Mouse (Mus musculus) hindbrain, embryonic 14.5 days (tissue): ENCODE data around the gene Platr25. TPM values are rescaled to one million over a fixed set of nuclear protein-coding genes. Genes with fewer than 3 reads are reported as not detected.
A peak's percentile ranks its signal among the peaks of the same experiment; 100 is the strongest.
"Not testable (repeated sequence)": the region's sequence is repeated elsewhere in the genome, so short reads cannot be mapped to it uniquely, and the experiment has no call there.

Experiments used
- ATAC-seq: fragments of 200-750 bp; cut with Nextera tagmentation; 2 replicates; pipeline ENCODE4 v1.8.0; 2017; ENCODE audit warnings: moderate number of reproducible peaks, mild to moderate bottlenecking, moderate TSS enrichment, moderate library complexity; ENCODE audit not compliant: low FRiP score
- DNase-seq: peaks from one replicate; pipeline ENCODE4 v3.0.0-alpha.2; 2015; ENCODE audit warnings: low spot score
- H3K27ac ChIP-seq: fragments of 300-500 bp; sonication (generic); 2 replicates; pipeline ENCODE4 v1.5.1; 2014; ENCODE audit warnings: mild to moderate bottlenecking, moderate library complexity
- H3K27me3 ChIP-seq: fragments of 300-500 bp; sonication (generic); 2 replicates; pipeline ENCODE4 v1.6.1; 2014; ENCODE audit warnings: mild to moderate bottlenecking, low read length, mixed read lengths; ENCODE audit not compliant: control insufficient read depth, insufficient read depth
- H3K36me3 ChIP-seq: fragments of 300-500 bp; sonication (generic); replicated peaks from 2 replicates; pipeline ENCODE4 v1.6.1; 2014; ENCODE audit not compliant: control insufficient read depth, insufficient read depth
- H3K4me1 ChIP-seq: fragments of 300-500 bp; sonication (generic); replicated peaks from 2 replicates; pipeline ENCODE4 v1.6.1; 2014; ENCODE audit warnings: antibody characterized with exemption, low read length, mixed read lengths; ENCODE audit not compliant: control insufficient read depth, insufficient read depth
- H3K4me2 ChIP-seq: fragments of 300-500 bp; sonication (generic); replicated peaks from 2 replicates; pipeline ENCODE4 v1.6.1; 2014; ENCODE audit warnings: mild to moderate bottlenecking, moderate library complexity
- H3K4me3 ChIP-seq: fragments of 300-500 bp; sonication (generic); replicated peaks from 2 replicates; pipeline ENCODE4 v1.5.1; 2014; ENCODE audit warnings: mild to moderate bottlenecking, low read length
- H3K9ac ChIP-seq: fragments of 300-500 bp; sonication (generic); 2 replicates; pipeline ENCODE4 v1.6.1; 2014
- H3K9me3 ChIP-seq: fragments of 300-500 bp; sonication (generic); 2 replicates; pipeline ENCODE4 v1.6.1; 2016; ENCODE audit warnings: low read length; ENCODE audit not compliant: control insufficient read depth
- WGBS: fragments of 180-500 bp; shearing (Covaris S2); extraction: QIAGEN DNeasy Blood & Tissue Kit; methylation state at CpG from one replicate; pipeline ENCODE4 v1.1.7; 2014; 5-methylcytosine and 5-hydroxymethylcytosine counted together
- microRNA counts: library from miRNA; unstranded; fragments of <30 nt; microRNA quantifications from one replicate; lab custom pipeline; 2016
- microRNA-seq: library from miRNA; unstranded; fragments of <30 nt; microRNA quantifications from one replicate; pipeline ENCODE4, GENCODE M21; 2016
- polyA plus RNA-seq: library from polyadenylated mRNA; unstranded; fragments of >200 nt; fragmentation: Nextera tagmentation; extraction: Ambion mirVana; gene quantifications from 2 replicates; pipeline ENCODE4 v1.2.1, GENCODE M21; 2014

The Platr25 gene
- polyA plus RNA-seq, 1 experiment from 2014 or later: 36.9 TPM

DNA sequence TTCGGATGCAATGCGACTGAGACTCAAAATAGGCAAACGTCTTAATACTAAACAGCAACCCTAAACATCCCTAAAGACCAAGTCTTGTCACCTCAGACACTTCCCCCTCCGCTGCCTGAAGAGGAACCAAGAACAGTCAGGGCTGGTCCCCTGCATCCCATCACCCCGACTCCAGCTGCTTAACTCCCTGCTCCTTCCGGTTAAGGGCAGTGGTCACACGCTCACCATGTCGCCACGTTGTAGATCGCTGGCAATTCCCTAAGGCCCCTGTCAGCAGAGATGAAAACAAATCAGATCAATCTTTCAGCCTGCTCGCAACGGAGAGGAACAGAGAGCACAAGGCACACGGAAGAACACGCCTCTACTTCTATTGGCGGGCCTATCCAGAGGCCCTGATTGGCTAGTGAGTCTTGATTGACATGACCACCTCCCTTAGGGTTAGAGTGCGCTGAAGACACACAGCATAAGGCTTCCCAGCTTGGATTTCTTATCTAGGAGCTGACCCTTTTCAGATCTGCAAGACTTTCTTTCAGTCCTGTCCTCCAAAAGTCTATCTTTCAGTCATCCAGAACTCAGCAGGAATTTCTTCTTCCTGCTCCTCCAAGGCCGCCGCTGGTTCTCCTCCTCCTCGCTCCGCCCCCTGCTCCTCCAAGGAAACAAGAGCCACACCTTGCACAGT lies 75.8 kb downstream of the Platr25 start:
- Histone ChIP-seq H3K4me3 (peak overlapping the region; percentile 45), H3K9ac (peak overlapping the region; percentile 66), H3K27ac (peak overlapping the region; percentile 68), H3K9me3 (peaks cover 15% of the 10 kb centered on the region), H3K4me2 (peak overlapping the region; percentile 57)
- ATAC-seq (peak; percentile 100), DNase-seq (peak; percentile 66)
- WGBS: 2% methylated on average over 16 of the region's 20 CpGs
- H3K27me3 ChIP-seq, H3K4me1 ChIP-seq, H3K36me3 ChIP-seq: not testable (repeated sequence)

DNA sequence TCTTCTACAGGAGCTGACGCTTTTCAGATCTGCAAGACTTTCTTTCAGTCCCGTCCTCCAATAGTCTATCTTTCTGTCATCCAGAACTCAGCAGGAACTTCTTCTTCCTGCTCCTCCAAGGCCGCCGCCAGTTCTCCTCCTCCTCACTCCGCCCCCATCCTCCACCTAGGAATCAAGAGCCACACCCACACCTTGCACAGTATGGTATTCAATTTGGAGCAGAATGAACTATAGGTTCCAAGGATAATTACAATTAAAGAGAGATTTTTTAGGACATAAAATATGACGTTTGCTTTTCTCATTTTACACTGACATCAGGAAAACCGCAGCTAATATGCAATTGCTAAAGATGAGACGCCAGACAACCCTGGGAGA lies 107.2 kb downstream of the Platr25 start:
- Histone ChIP-seq H3K4me3 (peak overlapping the region; percentile 49), H3K9me3 (peaks cover 9% of the 10 kb centered on the region), H3K27me3 (no peaks in the 10 kb centered on the region), H3K27ac (no peak overlapping the region), H3K9ac (peak overlapping the region; percentile 60; the same call in 1 of the 2 replicates), H3K4me2 (peak overlapping the region; percentile 51), H3K36me3 (no peaks in the 10 kb centered on the region), H3K4me1 (no peaks in the 10 kb centered on the region)
- ATAC-seq (peak; percentile 95), DNase-seq (no peak)
- WGBS: 25% methylated on average over 8 of the region's 8 CpGs

DNA sequence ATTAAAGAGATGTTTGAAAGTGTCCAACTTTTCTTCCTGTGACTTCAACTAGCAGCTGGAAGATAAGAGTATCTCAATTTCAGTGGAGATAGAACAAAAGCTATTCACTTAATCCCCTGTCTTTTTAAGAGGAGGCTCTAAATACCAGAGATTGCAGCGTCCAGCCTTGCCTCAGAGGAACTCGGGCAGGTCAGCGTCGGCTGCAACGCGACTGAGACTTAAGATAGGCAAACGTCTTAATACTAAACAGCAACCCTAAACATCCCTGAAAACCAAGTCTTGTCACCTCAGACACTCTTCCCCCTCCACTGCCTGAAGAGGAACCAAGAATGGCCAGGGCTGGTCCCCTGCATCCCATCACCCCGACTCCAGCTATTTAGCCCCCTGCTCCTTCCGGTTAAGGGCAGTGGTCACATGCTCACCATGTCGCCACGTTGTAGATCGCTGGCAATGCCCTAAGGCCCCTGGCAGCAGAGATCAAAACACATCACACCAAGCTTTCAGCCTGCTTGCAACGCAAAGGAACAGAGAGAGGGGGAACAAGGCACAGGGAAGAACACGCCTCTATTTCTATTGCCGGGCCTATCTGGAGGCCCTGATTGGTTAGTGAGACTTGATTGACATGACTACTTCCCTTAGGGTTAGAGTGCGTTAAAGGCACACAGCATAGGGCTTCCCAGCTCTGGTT lies 107.7 kb downstream of the Platr25 start:
- not testable (repeated sequence) for H3K9me3 ChIP-seq, H3K27me3 ChIP-seq, H3K4me1 ChIP-seq, H3K36me3 ChIP-seq
- Histone ChIP-seq H3K9ac (peak overlapping the region; percentile 60), H3K4me2 (peak overlapping the region; percentile 51), H3K4me3 (peak overlapping the region; percentile 49), H3K27ac (peak overlapping the region; percentile 24; the same call in 1 of the 2 replicates)
- WGBS: 2% methylated on average over 16 of the region's 16 CpGs
- DNase-seq (peak; percentile 80), ATAC-seq (peak; percentile 100)

DNA sequence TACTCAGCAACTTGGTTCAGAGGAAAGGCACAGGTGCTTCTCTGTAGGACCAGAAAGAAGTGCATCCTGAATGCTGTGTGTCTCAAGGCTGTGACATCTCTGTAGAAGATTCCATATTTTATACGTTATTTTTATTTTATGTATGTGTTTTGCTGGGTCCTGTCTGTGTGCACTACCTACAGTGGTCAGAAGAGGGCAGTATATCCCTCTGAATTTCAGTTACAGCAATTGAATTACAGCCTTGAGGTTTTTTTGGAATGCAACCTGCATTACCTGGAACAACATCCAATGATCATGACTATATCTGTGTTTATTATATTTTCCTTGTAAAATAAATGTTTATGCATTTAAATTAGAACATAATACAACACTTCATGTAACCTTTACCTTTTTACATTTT lies 133.4 kb downstream of the Platr25 start:
- H3K4me3 ChIP-seq, ATAC-seq, H3K9me3 ChIP-seq, H3K4me1 ChIP-seq, H3K36me3 ChIP-seq, H3K9ac ChIP-seq, H3K4me2 ChIP-seq, H3K27me3 ChIP-seq, H3K27ac ChIP-seq: not testable (repeated sequence)
- peak; percentile 34 for DNase-seq
- WGBS: 59% methylated on average over 1 of the region's 1 CpGs

DNA sequence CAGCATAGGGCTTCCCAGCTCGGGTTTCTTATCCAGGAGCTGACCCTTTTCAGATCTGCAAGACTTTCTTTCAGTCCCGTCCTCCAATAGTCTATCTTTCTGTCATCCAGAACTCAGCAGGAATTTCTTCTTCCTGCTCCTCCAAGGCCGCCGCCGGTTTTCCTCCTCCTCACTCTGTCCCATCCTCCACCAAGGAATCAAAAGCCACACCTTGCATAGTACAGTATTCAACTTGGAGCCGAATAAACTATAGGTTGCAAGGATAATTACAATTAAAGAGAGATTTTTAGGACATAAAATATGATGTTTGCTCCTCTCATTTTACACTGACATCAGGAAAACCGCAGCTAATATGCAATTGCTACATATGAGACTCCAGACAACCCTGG lies 136.2 kb downstream of the Platr25 start:
- H3K9me3 ChIP-seq, H3K27me3 ChIP-seq, H3K4me1 ChIP-seq, H3K27ac ChIP-seq, DNase-seq, H3K36me3 ChIP-seq: not testable (repeated sequence)
- ATAC-seq: peak; percentile 90
- Histone ChIP-seq H3K9ac (peak overlapping the region; percentile 66), H3K4me2 (peak overlapping the region; percentile 58), H3K4me3 (peak overlapping the region; percentile 47)
- WGBS: 8% methylated on average over 7 of the region's 7 CpGs

DNA sequence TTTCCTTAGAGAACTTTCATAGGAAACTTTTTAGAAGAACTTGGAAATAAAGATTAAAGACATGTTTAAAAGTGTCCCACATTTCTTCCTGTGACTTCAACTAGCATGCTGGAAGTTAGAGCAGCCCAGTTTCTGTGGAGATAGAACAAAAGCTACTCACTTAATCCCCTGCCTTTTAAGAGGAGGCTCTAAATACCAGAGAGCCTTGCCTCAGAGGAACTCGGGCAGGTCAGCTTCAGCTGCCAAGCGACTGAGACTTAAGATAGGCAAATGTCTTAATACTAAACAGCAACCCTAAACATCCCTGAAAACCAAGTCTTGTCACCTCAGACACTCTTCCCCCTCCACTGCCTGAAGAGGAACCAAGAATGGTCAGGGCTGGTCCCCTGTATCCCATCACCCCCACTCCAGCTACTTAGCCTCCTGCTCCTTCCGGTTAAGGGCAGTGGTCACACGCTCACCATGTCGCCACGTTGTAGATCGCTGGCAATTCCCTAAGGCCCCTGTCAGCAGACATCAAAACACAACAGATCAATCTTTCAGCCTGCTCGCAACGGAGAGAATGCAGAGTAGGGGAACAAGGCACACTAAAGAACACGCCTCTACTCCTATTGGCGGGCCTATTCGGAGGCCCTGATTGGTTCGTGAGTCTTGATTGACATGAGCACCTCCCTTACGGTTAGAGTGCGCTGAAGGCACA lies 136.8 kb downstream of the Platr25 start, which contains the start of gene 6720489N17Rik:
Gene 6720489N17Rik, minus strand, starts transcription at position 606 of the 700 bp plus-strand sequence.
- 2% methylated on average over 15 of the region's 15 CpGs for WGBS
- H3K9ac ChIP-seq: peak within 1 kb of the TSS; percentile 66
- peak within 1 kb of the TSS; percentile 58 for H3K4me2 ChIP-seq
- H3K36me3 ChIP-seq, H3K4me1 ChIP-seq, H3K27me3 ChIP-seq, H3K9me3 ChIP-seq: not testable (repeated sequence)
- peak within 1 kb of the TSS; percentile 47 for H3K27ac ChIP-seq
- DNase-seq (peak; percentile 81), ATAC-seq (peak; percentile 100)
- H3K4me3 ChIP-seq: peak within 1 kb of the TSS; percentile 47

MicroRNA genes within 50 kb of the gene (microRNA counts, 519-probe panel; counts per million panel counts)
- not detected for microRNA mmu-miR-713 (lab: Ali Mortazavi, UCI)

Small RNA genes lying within 50 kb of the gene (microRNA-seq; reads per million reads assigned to microRNA genes)
- not detected for gene Gm24020
- gene Gm24588: not detected
- not detected for gene Mir713

Other genes with a start within 250 kb of the Platr25 start
- not detected in 2 replicates for gene Zfp935, start 202.2 kb downstream of the Platr25 start, polyA plus RNA-seq
- 10.1 and 11.2 TPM in 2 replicates for gene Zfp934, start 189.5 kb downstream of the Platr25 start, polyA plus RNA-seq
- 7.4 and 8.1 TPM in 2 replicates for gene 6720489N17Rik, start 136.5 kb downstream of the Platr25 start, polyA plus RNA-seq
- 8.2 and 10.5 TPM in 2 replicates for gene Gm5141, start 25.1 kb upstream of the Platr25 start, polyA plus RNA-seq
- gene Fbp2, start 97.7 kb upstream of the Platr25 start, polyA plus RNA-seq: 0.30 and 0.87 TPM in 2 replicates
- 0.60 and 0.76 TPM in 2 replicates for gene Fbp1, start 127.6 kb upstream of the Platr25 start, polyA plus RNA-seq
- gene 2010111I01Rik, start 204.2 kb upstream of the Platr25 start, polyA plus RNA-seq: 29.6 and 32.6 TPM in 2 replicates